ENCODE assay signal across 18 mouse cellular contexts in the genomic region with DNA sequence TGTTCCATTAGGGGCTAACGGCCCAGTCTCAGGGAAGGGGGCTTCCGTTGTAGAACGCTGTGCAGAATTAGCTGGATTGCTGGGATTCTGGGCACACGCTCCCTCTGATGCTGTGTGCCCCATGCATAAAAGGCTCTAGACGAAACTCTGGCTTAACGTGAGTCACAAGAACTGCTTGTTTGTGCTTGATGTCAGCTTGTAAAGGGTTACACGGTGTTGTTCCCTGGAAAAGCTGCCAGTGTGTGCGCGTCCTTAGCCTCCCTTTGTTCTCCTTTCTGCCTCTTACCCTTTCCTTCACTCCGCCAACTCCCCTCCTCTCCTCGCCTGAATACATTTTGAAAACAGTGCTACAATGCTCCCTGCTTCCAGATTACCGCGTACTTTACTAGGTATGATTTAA.
DNase-seq lines count a peak whose midpoint lies in the region; ATAC-seq lines count a peak whose summit lies in the region.
"Had no signal": no experiment of that assay in that cellular context is flagged by ENCODE, and none has a peak within 500 bp of the region (broad histone marks: within the 10 kb centered on the region; RNA-seq: fewer than 3 reads in every experiment).

No protein-coding gene starts in this region.

- no peak overlapping the region for H3K9ac ChIP-seq in embryonic facial prominence, embryonic 12.5 days
- peak overlapping the region; percentile 10; the same call in 1 of the 2 replicates for H3K9ac ChIP-seq in forebrain, embryonic 13.5 days
- 0 out of 2 replicates have a peak overlapping the region, but pooled peaks have one; percentile 9 for H3K9ac ChIP-seq in hindbrain, embryonic 14.5 days
- H3K9ac ChIP-seq in midbrain, embryonic 12.5 days (replicated peaks): no peak overlapping the region
- H3K9ac ChIP-seq: embryonic facial prominence, embryonic 15.5 days; lung, embryonic 14.5 days had no signal

- peaks cover 52% of the 10 kb centered on the region for H3K36me3 ChIP-seq in embryonic facial prominence, embryonic 12.5 days
- peaks cover 49% of the 10 kb centered on the region for H3K36me3 ChIP-seq in forebrain, embryonic 13.5 days (ENCODE audit: poor library complexity, severe bottlenecking)
- H3K36me3 ChIP-seq in hindbrain, embryonic 14.5 days (replicated peaks; ENCODE audit: control insufficient read depth, insufficient read depth): peaks cover 54% of the 10 kb centered on the region
- peaks cover 62% of the 10 kb centered on the region for H3K36me3 ChIP-seq in midbrain, embryonic 12.5 days

- H3K27me3 ChIP-seq in embryonic facial prominence, embryonic 12.5 days: no peaks in the 10 kb centered on the region
- H3K27me3 ChIP-seq in forebrain, embryonic 13.5 days: 0 out of 2 replicates have a peak, but pooled peaks cover 6% of the 10 kb centered on the region
- no peaks in the 10 kb centered on the region for H3K27me3 ChIP-seq in hindbrain, embryonic 14.5 days (ENCODE audit: control insufficient read depth, insufficient read depth, low read length)
- H3K27me3 ChIP-seq in midbrain, embryonic 12.5 days: no peaks in the 10 kb centered on the region
- H3K27me3 ChIP-seq: embryonic facial prominence, embryonic 15.5 days had no signal

- H3K4me3 ChIP-seq in embryonic facial prominence, embryonic 12.5 days: no peak overlapping the region
- no peak overlapping the region for H3K4me3 ChIP-seq in forebrain, embryonic 13.5 days
- no peak overlapping the region for H3K4me3 ChIP-seq in hindbrain, embryonic 14.5 days (replicated peaks; ENCODE audit: low read length)
- no peak overlapping the region for H3K4me3 ChIP-seq in midbrain, embryonic 12.5 days
- H3K4me3 ChIP-seq: embryonic facial prominence, embryonic 15.5 days; heart, embryonic 10.5 days had no signal

- ATAC-seq in embryonic facial prominence, embryonic 12.5 days (ENCODE audit: insufficient number of reproducible peaks, insufficient read depth, low FRiP score, low TSS enrichment): no peak
- ATAC-seq in forebrain, embryonic 13.5 days: peak; percentile 61
- ATAC-seq in hindbrain, embryonic 14.5 days (ENCODE audit: low FRiP score): 0 out of 2 replicates have a peak, but pooled peaks have one; percentile 21
- ATAC-seq in midbrain, embryonic 12.5 days (ENCODE audit: low FRiP score, low read depth): peak; percentile 42
- ATAC-seq: intestine, postnatal 0 days had no signal

- 61% methylated on average over 13 of the region's 13 CpGs for WGBS in embryonic facial prominence, embryonic 12.5 days
- WGBS in forebrain, embryonic 13.5 days: 4% methylated on average over 13 of the region's 13 CpGs
- WGBS in hindbrain, embryonic 14.5 days: 19% methylated on average over 13 of the region's 13 CpGs
- 24% methylated on average over 13 of the region's 13 CpGs for WGBS in midbrain, embryonic 12.5 days

- 0 out of 2 replicates have a peak overlapping the region, but pooled peaks have one; percentile 8 for H3K27ac ChIP-seq in embryonic facial prominence, embryonic 12.5 days
- H3K27ac ChIP-seq in forebrain, embryonic 13.5 days: peak overlapping the region; percentile 77
- peak overlapping the region; percentile 70 for H3K27ac ChIP-seq in hindbrain, embryonic 14.5 days
- peak overlapping the region; percentile 79 for H3K27ac ChIP-seq in midbrain, embryonic 12.5 days (replicated peaks)
- H3K27ac ChIP-seq: embryonic facial prominence, embryonic 15.5 days; heart, embryonic 10.5 days had no signal

- H3K4me2 ChIP-seq in embryonic facial prominence, embryonic 12.5 days (replicated peaks): no peak overlapping the region
- peak overlapping the region; percentile 18; the same call in 1 of the 2 replicates for H3K4me2 ChIP-seq in forebrain, embryonic 13.5 days
- no peak overlapping the region for H3K4me2 ChIP-seq in hindbrain, embryonic 14.5 days (replicated peaks)
- H3K4me2 ChIP-seq in midbrain, embryonic 12.5 days (replicated peaks): no peak overlapping the region
- H3K4me2 ChIP-seq: embryonic facial prominence, embryonic 15.5 days; liver, embryonic 11.5 days; lung, embryonic 14.5 days had no signal

- H3K4me1 ChIP-seq in embryonic facial prominence, embryonic 12.5 days: peaks cover 7% of the 10 kb centered on the region
- peaks cover 39% of the 10 kb centered on the region for H3K4me1 ChIP-seq in forebrain, embryonic 13.5 days
- peaks cover 28% of the 10 kb centered on the region; the same call in 1 of the 2 replicates for H3K4me1 ChIP-seq in hindbrain, embryonic 14.5 days (replicated peaks; ENCODE audit: control insufficient read depth, insufficient read depth, low read length)
- H3K4me1 ChIP-seq in midbrain, embryonic 12.5 days: peaks cover 30% of the 10 kb centered on the region
- H3K4me1 ChIP-seq: embryonic facial prominence, embryonic 15.5 days had no signal

- no peak for DNase-seq in hindbrain, embryonic 14.5 days (ENCODE audit: low spot score)
- DNase-seq in adrenal gland, adult (ENCODE audit: inconsistent age in 2 of 2, low spot score in 1 of 2): no peak
- no peak for DNase-seq in frontal cortex, adult 2 months (ENCODE audit: extremely low spot score in 1 of 2, low spot score in 1 of 2)
- DNase-seq in adrenal gland, postnatal 25 days: no peak
- no peak for DNase-seq in kidney, adult 8-10 months
- DNase-seq: adrenal gland, adult 8-10 months; cerebellum, postnatal 14 days; gastrocnemius, postnatal 36 days; heart, postnatal 14 days; kidney, postnatal 10 days; lung, embryonic 14.5 days had no signal

- H3K9me3 ChIP-seq in embryonic facial prominence, embryonic 12.5 days: peaks cover 22% of the 10 kb centered on the region
- peaks cover 22% of the 10 kb centered on the region for H3K9me3 ChIP-seq in forebrain, embryonic 13.5 days (replicated peaks)
- H3K9me3 ChIP-seq in hindbrain, embryonic 14.5 days (ENCODE audit: control insufficient read depth, low read length): peaks cover 10% of the 10 kb centered on the region
- peaks cover 28% of the 10 kb centered on the region for H3K9me3 ChIP-seq in midbrain, embryonic 12.5 days

Comparison
In these comparisons a context has a peak if more than half of its experiments do, and no peak if none do; other contexts are left out.
1. H3K27ac ChIP-seq: peak in every context shown above with its lines; median percentile 79 in midbrain, embryonic 12.5 days; 77 in forebrain, embryonic 13.5 days; 70 in hindbrain, embryonic 14.5 days; 8 in embryonic facial prominence, embryonic 12.5 days.
2. H3K9ac ChIP-seq: peak in forebrain, embryonic 13.5 days (single experiment) and hindbrain, embryonic 14.5 days (single experiment); none in embryonic facial prominence, embryonic 12.5 days (single experiment) and midbrain, embryonic 12.5 days (single experiment).